Mouse (Mus musculus) embryonic stem cell, embryonic (primary cell): ENCODE data around the gene Rtn4.

ENCODE experiments used
- CTCF ChIA-PET, 4 experiments: fragments of 300-600 bp in 2 of 4; fragments of 350-600 bp in 2 of 4; sonication (Branson Sonifier 250); formaldehyde crosslinking; loops; one replicate each; lab custom pipeline; 2022; ENCODE audit warnings: inconsistent platforms in 2 of 4; lab: Charles Lee
- POLR2A ChIA-PET, 4 experiments: fragments of 300-600 bp in 2 of 4; fragments of 350-600 bp in 2 of 4; sonication (Branson Sonifier 250); formaldehyde crosslinking; loops; one replicate each; lab custom pipeline; 2022; ENCODE audit warnings: antibody characterized with exemption in 4 of 4, inconsistent platforms in 1 of 4; lab: Charles Lee

Rtn4 gene

DNA sequence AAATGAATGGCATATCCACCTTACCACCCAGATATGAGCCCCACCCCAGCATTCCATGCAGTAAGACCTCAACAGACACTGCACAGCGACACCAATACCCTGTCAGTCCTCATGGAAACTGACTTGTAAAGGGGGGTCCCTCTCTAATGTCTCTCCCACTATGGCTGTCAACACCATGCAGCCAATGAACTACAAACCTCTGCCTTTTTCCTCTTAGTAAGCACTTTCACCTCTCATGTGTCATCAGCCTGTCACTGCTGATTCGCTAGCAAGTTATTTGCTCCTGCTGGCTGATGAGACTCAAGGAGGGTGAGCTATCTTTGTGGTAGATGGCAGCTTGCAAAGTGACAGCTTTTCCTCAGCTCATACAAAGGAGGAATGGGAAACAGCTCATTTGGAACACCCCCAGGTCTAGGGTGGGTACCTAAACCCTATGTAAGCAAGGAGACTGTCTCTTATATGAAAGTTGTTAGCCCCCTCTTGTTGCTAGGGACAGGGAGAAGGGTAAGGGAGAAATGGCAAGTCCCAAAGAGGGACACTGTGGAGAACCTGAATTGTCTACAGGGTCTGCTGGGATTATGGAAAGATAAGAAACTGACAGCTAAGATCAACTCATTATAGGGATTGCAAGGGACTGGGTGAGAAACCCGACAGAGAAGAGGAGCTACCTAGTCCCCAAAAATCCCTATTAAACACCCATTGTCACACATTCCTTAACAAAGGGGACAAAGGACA is 78.1 kb downstream of the Rtn4 start:
- ChIA-PET CTCF (no interaction called here), POLR2A (no interaction called here)

DNA sequence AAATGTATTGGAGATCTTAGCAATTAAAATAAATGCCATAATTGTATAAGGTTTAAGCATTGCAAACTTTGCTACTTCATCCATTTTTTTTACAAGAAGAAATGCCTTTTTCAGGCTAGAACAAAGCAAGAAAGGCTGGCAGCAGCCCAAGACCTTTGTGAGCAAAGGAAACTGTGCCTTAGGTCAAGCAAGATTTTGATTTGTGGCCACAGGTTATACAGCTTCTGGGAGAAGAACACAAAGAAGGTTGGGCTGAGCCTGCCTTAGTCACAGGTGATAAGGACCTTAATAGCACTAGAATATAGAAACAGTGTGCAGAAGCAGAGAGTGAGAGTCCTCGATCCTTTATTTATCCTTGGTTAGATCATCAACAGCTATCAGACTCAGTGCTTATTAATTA is 79.5 kb downstream of the Rtn4 start:
- ChIA-PET CTCF (no interaction called here), POLR2A (interaction anchor here in 1 of 4 experiments (0.6 to 0.9 kb wide), 2 partner anchors 9 to 274 kb away, joined by 3 read pairs; no protein-coding TSS in a partner anchor)

DNA sequence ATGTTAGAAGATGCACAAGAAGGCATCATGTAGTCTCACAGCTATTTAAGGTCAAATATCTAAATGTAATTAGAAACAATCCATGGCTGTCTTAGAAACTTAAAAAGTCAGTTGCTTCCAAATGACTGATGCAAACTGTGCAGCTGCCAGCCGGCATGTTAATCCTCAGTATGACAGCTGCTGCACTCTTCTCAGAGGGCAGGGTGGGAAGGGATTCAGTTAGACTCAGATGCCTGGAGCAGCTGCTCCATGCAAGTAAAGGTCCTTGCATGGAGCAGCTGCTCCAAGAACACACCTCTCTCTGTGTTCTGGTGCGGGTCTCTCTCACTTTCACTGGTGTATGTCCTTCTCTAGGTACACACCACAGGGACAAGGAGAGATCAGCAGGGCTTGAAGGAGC is 81.5 kb downstream of the Rtn4 start:
- POLR2A ChIA-PET = no interaction called here
- CTCF ChIA-PET = no interaction called here

DNA sequence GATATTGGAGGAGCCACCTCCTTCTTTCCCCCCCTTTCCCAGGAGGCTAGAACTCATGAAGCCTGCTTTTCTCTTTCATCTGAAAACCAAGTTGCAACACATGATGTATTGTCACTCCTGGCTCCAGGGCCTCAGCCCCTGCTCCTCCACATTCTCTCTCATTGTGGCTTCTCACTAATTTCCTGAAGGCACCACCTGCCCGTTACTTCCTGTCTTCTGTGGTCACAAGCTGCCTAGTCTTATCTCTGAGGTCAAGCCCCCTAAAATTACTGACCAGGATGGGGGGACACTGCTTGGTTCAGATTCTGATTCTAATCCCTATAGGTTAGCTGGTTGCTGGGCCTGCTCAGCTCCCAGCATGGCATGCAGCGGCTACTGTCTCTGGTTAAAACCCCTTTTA is 82.0 kb downstream of the Rtn4 start:
- ChIA-PET CTCF (no interaction called here), POLR2A (no interaction called here)

DNA sequence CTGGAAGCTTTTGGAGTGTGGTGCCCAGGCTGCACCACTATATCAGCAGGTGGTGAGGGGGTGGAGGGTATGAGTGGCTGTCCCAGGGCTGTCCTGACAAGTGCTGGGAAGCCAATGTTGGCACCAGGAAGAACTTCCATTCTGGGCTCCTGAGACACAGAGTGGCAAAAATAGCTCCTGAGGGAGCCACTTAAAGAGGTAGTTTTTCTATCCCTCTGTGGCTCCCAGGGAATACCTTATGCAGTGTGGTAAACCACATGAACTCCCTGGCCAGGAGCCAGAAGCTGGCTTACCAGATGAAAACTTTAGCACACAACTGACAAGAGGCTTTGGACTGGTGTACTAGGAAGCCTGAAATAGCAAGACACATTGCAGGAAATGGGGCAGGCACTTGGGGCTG is 85.2 kb downstream of the Rtn4 start:
- ChIA-PET POLR2A (interaction anchor here in 3 of 4 experiments (0.5 to 1.7 kb wide), 5 partner anchors 26 to 252 kb away, joined by 3 to 4 read pairs (median 3); partner anchors contain the start of genes Mtif2 (in 2 of the 3) and Rtn4 (in 1 of the 3)), CTCF (interaction anchor here in 1 of 4 experiments (0.6 kb wide), 2 partner anchors 9 to 109 kb away, joined by 3 read pairs; no protein-coding TSS in a partner anchor)

DNA sequence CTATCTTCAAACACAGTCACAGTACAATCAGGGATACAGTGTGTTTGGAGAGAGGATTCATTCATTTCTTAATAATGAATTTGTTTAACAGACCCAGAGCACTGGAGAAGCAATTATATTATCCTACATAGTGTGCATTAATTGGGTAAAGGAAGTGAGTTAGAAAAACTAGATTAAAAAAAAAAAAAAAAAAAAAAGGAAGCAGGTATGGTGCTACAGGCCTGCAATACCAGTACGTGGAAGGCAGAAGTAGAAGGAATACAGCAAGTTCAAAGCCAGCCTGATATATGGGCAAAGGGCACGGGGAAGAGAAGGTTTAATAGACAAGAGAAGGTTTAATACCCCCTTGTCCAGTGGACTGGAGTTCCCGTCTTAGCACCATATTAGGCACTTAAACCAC is 86.2 kb downstream of the Rtn4 start:
- ChIA-PET POLR2A (interaction anchor here in 2 of 4 experiments (0.6 to 1.7 kb wide), 5 partner anchors 27 to 869 kb away, joined by 3 read pairs; partner anchors contain the start of gene Mtif2 (in 1 of the 2)), CTCF (interaction anchor here in 1 of 4 experiments (0.5 kb wide), 1 partner anchor 48 kb away, joined by 3 read pairs; no protein-coding TSS in a partner anchor)

DNA sequence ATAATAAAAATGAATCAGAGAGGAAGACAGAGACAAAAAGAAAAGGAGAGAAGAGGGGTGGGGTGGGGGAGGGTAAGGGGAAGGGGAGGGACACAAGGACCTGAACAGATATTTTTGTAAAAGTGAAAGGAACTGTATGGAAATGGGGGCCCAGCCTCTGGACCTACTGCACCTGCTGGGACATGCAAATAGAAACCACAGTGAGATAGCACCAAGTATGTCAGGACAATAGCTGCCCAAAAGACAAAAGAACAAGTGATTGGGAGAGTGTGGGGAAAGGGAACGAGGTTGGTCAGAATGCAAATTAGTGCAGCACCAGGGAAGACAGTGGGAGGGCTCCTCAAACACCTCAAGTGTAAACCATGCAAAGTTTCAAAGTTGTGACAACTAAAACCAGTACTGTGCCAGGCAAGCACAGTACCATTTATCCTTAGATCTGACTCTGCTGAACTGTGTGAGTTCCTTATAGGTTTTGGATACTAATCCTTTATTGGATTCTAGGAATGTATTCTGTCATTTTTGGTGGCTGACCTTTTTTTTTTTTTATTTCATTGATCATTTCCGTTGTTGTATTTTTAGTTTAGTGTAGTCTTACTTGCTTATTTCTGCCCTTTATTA is 86.8 kb downstream of the Rtn4 start:
- ChIA-PET POLR2A (interaction anchor here in 2 of 4 experiments (0.6 to 1.7 kb wide), 4 partner anchors 27 to 868 kb away, joined by 3 read pairs; no protein-coding TSS in a partner anchor), CTCF (interaction anchor here in 2 of 4 experiments (0.5 to 0.6 kb wide), 2 partner anchors 47 to 262 kb away, joined by 3 read pairs; no protein-coding TSS in a partner anchor)

DNA sequence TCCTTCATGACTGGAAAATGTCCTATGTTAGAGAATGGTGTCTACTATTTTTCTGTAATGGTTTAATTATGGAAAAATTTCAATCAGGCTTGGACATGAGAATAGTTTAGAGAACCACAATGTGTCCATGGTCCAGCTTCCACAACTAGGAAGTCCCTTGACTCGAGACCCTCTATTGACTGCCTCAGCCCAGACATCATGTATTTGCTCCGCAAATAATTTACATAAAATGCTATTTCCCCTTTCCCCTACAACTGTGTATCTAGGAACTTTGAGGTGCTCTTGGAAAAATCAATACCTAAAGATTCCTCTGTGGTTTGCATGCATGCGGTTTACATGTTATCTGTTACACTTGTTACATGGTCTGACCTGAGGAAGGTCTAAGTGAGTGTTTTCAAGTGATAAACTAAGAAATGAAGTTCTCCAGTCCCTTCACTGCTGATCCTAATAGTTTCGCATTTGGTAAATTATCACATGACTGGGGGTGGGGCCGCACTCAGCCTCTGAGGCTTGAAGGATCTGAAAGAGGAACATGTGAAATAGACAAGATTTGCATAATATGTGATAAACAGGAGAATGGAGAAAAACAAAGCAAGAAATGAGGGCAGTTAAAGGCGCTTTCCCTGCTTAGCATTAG is 94.0 kb downstream of the Rtn4 start:
- POLR2A ChIA-PET = no interaction called here
- CTCF ChIA-PET = interaction anchor here in 1 of 4 experiments (0.6 kb wide), 1 partner anchor 1728 kb away, joined by 3 read pairs; no protein-coding TSS in a partner anchor

DNA sequence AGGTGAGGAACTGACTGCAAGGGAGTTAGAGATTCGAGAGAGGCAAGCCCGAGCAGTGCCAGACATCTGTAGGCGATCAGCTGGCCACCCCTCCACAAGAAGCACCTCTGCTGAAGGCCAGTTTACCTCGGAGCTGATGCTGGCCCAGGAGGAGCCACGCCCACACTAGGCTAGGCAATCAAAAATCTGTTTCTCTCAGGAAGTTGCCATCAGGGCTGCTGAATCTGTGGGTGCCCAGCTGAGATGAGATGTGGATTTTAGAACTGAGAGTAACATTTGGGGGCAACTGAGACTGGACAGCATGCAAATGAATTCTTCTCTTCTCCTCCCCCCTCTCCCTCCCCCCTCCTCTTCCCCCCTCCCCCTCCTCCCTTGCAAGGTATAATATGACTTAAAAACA is 94.7 kb downstream of the Rtn4 start:
- ChIA-PET POLR2A (no interaction called here), CTCF (no interaction called here)

DNA sequence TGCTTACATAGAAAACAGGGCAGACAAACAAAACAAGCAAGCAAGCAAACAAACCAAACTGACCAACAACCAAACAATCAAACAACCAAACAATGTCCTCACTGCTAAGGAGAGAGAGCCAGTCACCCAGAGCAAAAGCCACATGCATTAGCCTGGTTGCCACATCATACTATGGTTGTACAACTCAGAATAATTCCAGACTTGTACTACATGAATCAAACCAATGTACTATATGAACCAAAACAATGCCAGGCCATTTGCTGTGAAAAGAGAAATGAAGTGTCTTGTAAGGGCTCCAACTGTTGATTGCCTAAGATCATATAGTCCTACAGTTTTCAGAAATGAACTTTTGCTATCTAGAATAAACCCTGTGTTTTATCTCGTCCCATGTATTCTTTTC is 95.8 kb downstream of the Rtn4 start:
- ChIA-PET CTCF (no interaction called here), POLR2A (no interaction called here)

DNA sequence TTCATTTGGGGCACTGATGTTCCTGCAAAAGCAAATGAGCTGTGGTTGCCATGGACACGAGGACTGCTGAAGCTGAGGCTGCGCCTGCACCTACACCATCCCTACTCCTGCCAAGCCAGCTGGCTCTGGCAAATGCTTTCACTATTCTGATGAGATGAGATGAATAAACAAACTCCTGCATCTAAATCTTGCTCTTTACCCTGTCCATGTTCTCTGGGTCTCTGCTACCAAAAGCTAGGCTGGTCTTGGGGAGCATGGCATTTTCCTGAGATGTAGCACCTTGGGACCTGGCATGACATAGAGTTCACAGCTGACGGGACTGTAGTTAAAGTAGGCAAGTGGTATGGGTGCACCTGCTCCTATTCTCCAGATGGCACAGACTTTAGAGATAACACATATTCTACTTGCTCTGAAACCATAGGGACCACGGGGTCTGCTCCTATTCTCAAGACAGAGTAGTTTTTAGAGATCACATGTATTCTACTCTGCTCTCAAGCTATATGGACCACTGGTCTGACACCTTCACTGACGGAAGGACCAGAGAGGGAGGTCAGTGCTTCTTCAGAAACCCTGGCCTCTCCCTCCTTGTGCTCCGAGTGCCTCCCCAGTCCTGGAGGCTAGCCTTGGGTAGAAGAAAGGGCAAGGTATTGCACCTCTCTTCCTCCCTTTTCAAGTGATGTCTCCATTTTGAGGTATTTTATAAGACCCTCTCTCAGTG is 96.3 kb downstream of the Rtn4 start:
- CTCF ChIA-PET = no interaction called here

DNA sequence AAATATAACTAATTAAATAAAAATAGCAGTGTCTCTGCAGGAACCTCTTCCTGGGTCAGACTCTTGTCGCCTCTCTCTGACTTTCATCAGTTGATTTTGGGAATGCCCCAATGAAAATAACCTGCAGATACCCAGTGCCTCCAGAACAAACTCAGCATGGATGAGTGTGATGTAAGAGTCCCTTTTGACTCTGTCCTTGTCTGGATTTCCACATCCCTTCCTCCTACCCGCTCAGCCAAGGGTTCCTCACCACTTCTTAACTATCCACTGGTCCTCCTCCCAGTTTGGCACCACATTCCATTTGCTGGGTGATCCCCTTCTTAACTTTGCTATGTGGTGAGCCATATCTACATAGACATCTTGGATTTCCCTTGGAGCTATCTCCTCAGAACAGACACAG is 98.0 kb downstream of the Rtn4 start:
- POLR2A ChIA-PET = no interaction called here
- CTCF ChIA-PET = no interaction called here

More for the DNA sequence above, 96.3 kb downstream of the Rtn4 start:
- POLR2A ChIA-PET = interaction anchor here in 1 of 4 experiments (0.5 kb wide), 1 partner anchor 478 kb away, joined by 3 read pairs; no protein-coding TSS in a partner anchor
